Mouse (Mus musculus) heart, adult 2 months (tissue): ENCODE data around the gene Krt86.

Experiments used
- CTCF ChIP-seq: fragments of 200-600 bp; IDR thresholded peaks from 2 replicates; pipeline ENCODE4 v1.8.1; 2022; ENCODE audit warnings: antibody characterized with exemption, mild to moderate bottlenecking, moderate library complexity
- EP300 ChIP-seq: fragments of 200-500 bp; IDR thresholded peaks from 2 replicates; pipeline ENCODE4 v1.6.1; 2011; ENCODE audit warnings: low read depth, low read length, control low read depth; ENCODE audit not compliant: insufficient read depth
- POLR2A ChIP-seq: fragments of 200-500 bp; IDR thresholded peaks from 2 replicates; pipeline ENCODE4 v1.6.1; 2011; ENCODE audit warnings: mild to moderate bottlenecking, low read depth, low read length, control low read depth; ENCODE audit not compliant: insufficient read depth

GRCm38 (mm10) chr15:101506896-101507758 is 33.8 kb downstream of the Krt86 start:
- TF ChIP-seq EP300, result no peak
- TF ChIP-seq CTCF, result no peak
- TF ChIP-seq POLR2A, result no peak
